Mouse (Mus musculus): ENCODE measurements around the gene Ephb2.

DNA sequence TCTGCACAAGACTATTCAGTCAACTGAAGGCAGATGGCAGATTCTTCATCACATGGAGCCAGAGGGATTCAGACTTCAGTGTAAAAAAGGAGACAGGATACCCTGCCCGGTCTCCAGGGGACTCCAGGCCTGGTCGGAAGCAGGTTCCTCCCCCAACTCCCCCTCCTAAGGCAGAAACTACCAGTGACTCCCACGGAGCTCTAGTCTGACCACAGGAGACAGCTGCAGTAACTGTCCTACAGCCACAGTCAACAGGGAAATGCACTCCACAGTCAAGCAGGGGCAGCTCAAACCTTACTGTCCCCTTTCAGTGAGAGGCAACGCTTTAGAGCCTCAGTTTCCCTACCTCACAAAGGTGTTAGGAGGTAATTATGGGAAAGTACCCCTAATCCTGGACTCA lies 23.2 kb downstream of the Ephb2 start:
- TF ChIP-seq CTCF (conservative IDR thresholded peaks at IDR 0.05; ENCODE audit: insufficient read depth, insufficient read length, low read depth, low read length) (no peak), POLR2A (IDR thresholded peaks at IDR 0.05; ENCODE audit: low read depth, low read length) (no peak)
